Mouse (Mus musculus): ENCODE measurements at regions not wholly inside any gene's neighbourhood (a gene's known extent, or its start where the extent isn't known, plus 50 kb on each side); places are given as distances from the start of the nearest gene placed in this dataset.

GRCm38 (mm10) chr17:14540269-14540975 lies 153.6 kb downstream of the Thbs2 start:
- DNase-seq = no peak

- no peak for DNase-seq
Observed at GRCm38 (mm10) chr17:14539651-14540050, 154.4 kb downstream of the Thbs2 start.

GRCm38 (mm10) chr17:14539191-14539590 lies 154.8 kb downstream of the Thbs2 start:
- DNase-seq = no peak

- no peak for DNase-seq
Observed at GRCm38 (mm10) chr17:14538527-14538926, 155.5 kb downstream of the Thbs2 start.

- no peak for DNase-seq
Observed at GRCm38 (mm10) chr17:14532979-14533314, 161.1 kb downstream of the Thbs2 start.

GRCm38 (mm10) chr17:14532298-14532978 lies 161.6 kb downstream of the Thbs2 start:
- DNase-seq = no peak

GRCm38 (mm10) chr17:14531796-14532195 lies 162.2 kb downstream of the Thbs2 start:
- DNase-seq = no peak

GRCm38 (mm10) chr17:14527691-14528090 lies 166.3 kb downstream of the Thbs2 start:
- DNase-seq = no peak

GRCm38 (mm10) chr17:14525255-14525654 lies 168.8 kb downstream of the Thbs2 start:
- no peak for DNase-seq

GRCm38 (mm10) chr17:14524426-14525236 lies 169.4 kb downstream of the Thbs2 start:
- DNase-seq = peak; percentile 62

GRCm38 (mm10) chr17:14522011-14522410 lies 172.0 kb downstream of the Thbs2 start:
- no peak for DNase-seq

- DNase-seq = peak; percentile 67
Observed at GRCm38 (mm10) chr17:14520565-14520964, 173.5 kb downstream of the Thbs2 start.

- DNase-seq = no peak
Observed at GRCm38 (mm10) chr17:14519367-14519766, 174.7 kb downstream of the Thbs2 start.

- no peak for DNase-seq
Observed at GRCm38 (mm10) chr17:14518216-14518615, 175.8 kb downstream of the Thbs2 start.

GRCm38 (mm10) chr17:14517368-14517767 lies 176.7 kb downstream of the Thbs2 start:
- DNase-seq = no peak

- DNase-seq = peak; percentile 56
Observed at GRCm38 (mm10) chr17:14516097-14516496, 177.9 kb downstream of the Thbs2 start.

GRCm38 (mm10) chr17:14513454-14513853 lies 180.6 kb downstream of the Thbs2 start:
- no peak for DNase-seq

- DNase-seq = no peak
Observed at GRCm38 (mm10) chr17:14510486-14510885, 183.5 kb downstream of the Thbs2 start.

GRCm38 (mm10) chr17:14507111-14507510 lies 186.9 kb downstream of the Thbs2 start:
- no peak for DNase-seq

- no peak for DNase-seq
Observed at GRCm38 (mm10) chr17:14506123-14506522, 187.9 kb downstream of the Thbs2 start.

GRCm38 (mm10) chr17:14505415-14505814 lies 188.6 kb downstream of the Thbs2 start:
- DNase-seq = no peak

- DNase-seq = no peak
Observed at GRCm38 (mm10) chr17:14503670-14504069, 190.4 kb downstream of the Thbs2 start.

GRCm38 (mm10) chr17:14501341-14501740 lies 192.7 kb downstream of the Thbs2 start:
- no peak for DNase-seq

Measured in adrenal gland, postnatal 25 days (tissue).